Mouse (Mus musculus) kidney, embryonic 15.5 days (tissue): ENCODE measurements around the gene Ksr2. TPM values are rescaled to one million over a fixed set of nuclear protein-coding genes. Genes with fewer than 3 reads are reported as not detected.
"Not testable (repeated sequence)": the region's sequence is repeated elsewhere in the genome, so short reads cannot be mapped to it uniquely, and the experiment has no call there.

Source experiments
- ATAC-seq: fragments of 200-750 bp; cut with Nextera tagmentation; replicated peaks from 2 replicates; pipeline ENCODE4 v1.8.0; 2017; ENCODE audit warnings: moderate TSS enrichment; ENCODE audit not compliant: low FRiP score
- H3K27ac ChIP-seq: fragments of 300-500 bp; sonication (generic); 2 replicates; pipeline ENCODE4 v1.5.1; 2015; ENCODE audit warnings: mild to moderate bottlenecking, inconsistent platforms
- H3K27me3 ChIP-seq: fragments of 300-500 bp; sonication (generic); 2 replicates; pipeline ENCODE4 v1.6.1; 2015; ENCODE audit warnings: inconsistent platforms
- H3K36me3 ChIP-seq: fragments of 300-500 bp; sonication (generic); 2 replicates; pipeline ENCODE4 v1.6.1; 2015; ENCODE audit warnings: inconsistent platforms
- H3K4me1 ChIP-seq: fragments of 300-500 bp; sonication (generic); 2 replicates; pipeline ENCODE4 v1.6.1; 2015; ENCODE audit warnings: inconsistent platforms
- H3K4me2 ChIP-seq: fragments of 300-500 bp; sonication (generic); 2 replicates; pipeline ENCODE4 v1.6.1; 2015; ENCODE audit warnings: moderate library complexity, mild to moderate bottlenecking, inconsistent platforms
- H3K4me3 ChIP-seq: fragments of 300-500 bp; sonication (generic); replicated peaks from 2 replicates; pipeline ENCODE4 v1.5.1; 2015; ENCODE audit warnings: mild to moderate bottlenecking, inconsistent platforms
- H3K9ac ChIP-seq: fragments of 300-500 bp; sonication (generic); 2 replicates; pipeline ENCODE4 v1.6.1; 2015; ENCODE audit warnings: mild to moderate bottlenecking, inconsistent platforms
- H3K9me3 ChIP-seq: fragments of 300-500 bp; sonication (generic); replicated peaks from 2 replicates; pipeline ENCODE4 v1.6.1; 2016; ENCODE audit warnings: inconsistent platforms
- WGBS: fragments of 180-500 bp; shearing (Covaris S2); methylation state at CpG from one replicate; pipeline ENCODE4 v1.1.7; 2015; ENCODE audit warnings: mixed read lengths; 5-methylcytosine and 5-hydroxymethylcytosine counted together
- polyA plus RNA-seq: library from polyadenylated mRNA; unstranded; fragments of >200 nt; fragmentation: Nextera tagmentation; extraction: Ambion mirVana; gene quantifications from 2 replicates; pipeline ENCODE4 v1.2.1, GENCODE M21; 2015

Ksr2 gene
- 0.67 and 0.73 TPM in 2 replicates for polyA plus RNA-seq

DNA sequence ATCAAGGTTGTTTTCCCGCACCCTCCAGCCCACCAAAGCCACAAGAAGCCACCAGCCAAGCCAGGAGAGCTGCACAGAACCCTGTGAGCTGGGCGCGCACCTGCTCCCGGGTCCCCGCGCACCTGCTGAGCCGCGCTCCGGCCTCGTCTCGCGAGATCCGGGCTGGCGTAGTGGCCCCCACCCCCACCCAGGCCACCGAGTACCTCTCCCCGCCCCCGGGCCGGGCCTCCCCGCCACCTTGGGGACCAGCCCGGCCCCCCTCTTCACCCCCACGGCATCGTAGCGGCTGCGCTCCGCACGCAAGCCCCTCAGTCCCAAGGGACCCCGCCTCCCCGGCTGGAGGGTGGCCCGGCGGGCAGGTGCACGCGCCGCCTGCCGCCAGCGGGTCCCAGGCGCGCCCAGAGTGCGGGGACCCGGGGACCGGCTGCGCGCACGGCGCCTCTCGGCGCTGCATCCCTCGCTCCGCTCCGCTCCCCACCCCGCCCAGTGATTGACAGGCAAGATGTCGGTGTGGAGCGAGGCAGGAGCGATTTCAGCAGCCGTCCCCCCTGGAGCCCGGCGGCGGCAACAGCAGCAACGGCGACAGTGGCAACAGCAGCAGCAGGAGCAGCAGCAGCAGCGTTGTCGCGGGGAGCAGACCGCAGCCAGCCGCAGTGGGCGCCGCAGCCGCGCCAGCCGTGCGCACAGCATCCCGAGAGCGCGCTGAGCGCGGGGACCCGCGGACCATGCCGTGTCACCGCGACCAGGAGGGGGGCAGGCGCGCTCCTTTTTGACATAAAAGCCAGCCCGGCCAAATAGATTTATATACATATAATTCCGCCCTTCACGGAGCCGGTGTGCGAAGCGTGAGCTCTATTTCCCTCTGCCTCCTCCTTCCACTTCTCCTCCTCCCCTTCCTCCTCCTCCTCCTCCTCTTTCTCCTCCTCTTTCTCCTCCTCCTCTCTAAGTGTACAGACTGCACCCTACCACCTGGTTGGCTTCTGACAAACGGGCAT, at the start of gene Ksr2:
Ksr2 (plus strand) TSS at position 494 of the 995 bp plus-strand sequence.
- H3K36me3 ChIP-seq, result no peaks in the 10 kb centered on the region
- under 1% methylated on average over 85 of the region's 89 CpGs for WGBS
- peak within 1 kb of the TSS; percentile 49 for H3K9ac ChIP-seq
- H3K4me2 ChIP-seq, result peak within 1 kb of the TSS; percentile 92
- no peaks in the 10 kb centered on the region for H3K9me3 ChIP-seq
- peaks cover 23% of the 10 kb centered on the region for H3K4me1 ChIP-seq
- peaks cover 59% of the 10 kb centered on the region for H3K27me3 ChIP-seq
- peak within 1 kb of the TSS; percentile 69 for H3K4me3 ChIP-seq
- ATAC-seq, result peak; percentile 89
- H3K27ac ChIP-seq, result peak within 1 kb of the TSS; percentile 81

DNA sequence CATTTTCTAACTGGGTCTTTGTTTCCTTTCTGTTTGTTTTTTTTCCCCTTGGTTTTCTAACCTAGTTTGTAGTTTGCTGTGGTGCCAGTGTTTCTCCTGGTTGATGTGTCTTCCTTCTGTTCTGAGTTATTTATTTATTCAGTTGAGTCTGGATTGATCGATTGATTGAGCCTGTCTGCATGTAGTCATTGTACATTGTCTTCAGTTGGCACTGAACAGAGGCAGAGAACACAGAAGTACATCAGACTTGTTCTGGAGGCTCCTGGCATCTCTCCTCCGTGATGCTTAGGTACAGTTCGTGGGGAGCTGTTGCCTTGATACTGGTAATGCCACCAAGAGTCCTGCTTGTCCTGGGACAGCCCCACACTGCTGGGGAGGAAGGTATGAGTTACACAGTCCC, 49.0 kb upstream of the Ksr2 start:
- H3K9ac ChIP-seq, result no peak overlapping the region
- no peaks in the 10 kb centered on the region for H3K27me3 ChIP-seq
- no peaks in the 10 kb centered on the region for H3K9me3 ChIP-seq
- H3K4me2 ChIP-seq, result no peak overlapping the region
- WGBS, result 90% methylated on average over 3 of the region's 3 CpGs
- no peak overlapping the region for H3K4me3 ChIP-seq
- peaks cover 64% of the 10 kb centered on the region for H3K36me3 ChIP-seq
- H3K27ac ChIP-seq, result no peak overlapping the region
- no peak for ATAC-seq
- peaks cover 49% of the 10 kb centered on the region for H3K4me1 ChIP-seq

DNA sequence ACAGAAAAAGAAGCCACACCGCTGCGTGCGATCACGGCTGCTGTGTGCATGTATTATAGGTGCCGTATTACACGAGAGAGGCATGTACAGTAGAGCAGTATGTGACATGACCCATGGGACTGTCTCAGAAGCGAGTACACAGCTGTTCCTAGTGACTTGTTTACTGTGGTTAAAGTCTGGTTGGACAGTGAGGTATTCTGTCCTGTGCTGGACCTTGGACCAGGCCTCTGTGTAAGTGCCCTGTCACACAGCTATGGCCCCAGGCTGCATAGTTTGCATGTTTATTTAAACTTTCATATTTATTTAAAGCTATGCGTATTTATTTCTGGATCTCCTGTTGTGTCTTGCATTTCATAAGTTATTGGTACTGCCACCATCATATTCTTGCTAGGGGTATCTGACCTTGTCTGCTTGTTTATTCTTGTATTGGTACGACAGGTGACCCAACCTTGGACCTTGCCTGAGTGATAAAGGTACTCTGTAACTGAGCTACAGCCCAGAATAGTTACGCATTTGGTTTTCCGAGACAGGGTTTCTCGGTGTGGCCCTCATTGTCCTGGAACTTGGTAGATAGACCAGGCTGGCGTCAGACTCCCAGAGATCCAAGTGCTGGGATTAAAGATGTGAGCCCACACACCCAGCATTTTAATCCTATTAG, 47.8 kb upstream of the Ksr2 start:
- H3K4me1 ChIP-seq, result peaks cover 36% of the 10 kb centered on the region
- H3K4me3 ChIP-seq, result no peak overlapping the region
- 0 out of 2 replicates have a peak overlapping the region, but pooled peaks have one; percentile 27 for H3K27ac ChIP-seq
- H3K36me3 ChIP-seq, result peaks cover 76% of the 10 kb centered on the region
- no peak overlapping the region for H3K9ac ChIP-seq
- WGBS, result 92% methylated on average over 13 of the region's 13 CpGs
- no peaks in the 10 kb centered on the region for H3K27me3 ChIP-seq
- no peak for ATAC-seq
- no peaks in the 10 kb centered on the region for H3K9me3 ChIP-seq
- H3K4me2 ChIP-seq, result no peak overlapping the region

DNA sequence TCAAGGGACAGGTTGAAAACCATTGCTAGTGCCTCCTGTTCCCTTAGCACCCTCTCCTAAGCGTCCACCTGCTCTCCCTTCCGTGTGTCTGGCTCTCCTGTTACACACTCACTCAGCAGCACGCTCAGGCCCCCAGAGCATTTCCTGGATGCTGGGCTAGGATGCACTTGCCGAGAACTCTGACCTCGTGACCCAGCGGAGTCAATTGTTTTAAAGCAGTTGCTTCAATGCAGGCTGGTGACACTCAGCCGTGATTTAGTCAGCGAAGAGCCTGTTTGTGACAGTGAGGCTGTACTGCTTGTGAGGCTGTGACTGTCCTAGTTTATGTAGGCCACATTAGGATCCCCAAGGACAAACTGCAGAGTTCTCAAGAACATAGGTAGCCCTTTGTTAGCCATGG, 46.6 kb upstream of the Ksr2 start:
- peaks cover 88% of the 10 kb centered on the region for H3K36me3 ChIP-seq

DNA sequence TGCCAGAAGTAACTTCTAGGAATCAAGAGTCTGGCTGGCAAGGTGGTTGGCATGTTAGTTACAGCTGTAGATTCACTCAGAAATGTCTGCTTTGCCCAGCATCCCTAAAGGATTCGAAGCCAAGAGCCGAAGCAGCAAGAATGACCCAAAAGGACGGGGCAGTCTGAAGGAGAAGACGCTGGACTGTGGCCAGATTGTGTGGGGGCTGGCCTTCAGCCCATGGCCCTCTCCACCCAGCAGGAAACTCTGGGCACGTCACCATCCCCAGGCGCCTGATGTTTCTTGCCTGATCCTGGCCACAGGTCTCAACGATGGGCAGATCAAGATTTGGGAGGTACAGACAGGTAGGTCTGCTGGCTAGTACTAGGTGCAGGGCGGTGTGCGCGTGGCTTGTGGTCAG, 43.2 kb upstream of the Ksr2 start:
- no peak overlapping the region for H3K27ac ChIP-seq
- WGBS, result 83% methylated on average over 10 of the region's 10 CpGs
- peaks cover 6% of the 10 kb centered on the region for H3K4me1 ChIP-seq
- no peak overlapping the region for H3K4me2 ChIP-seq
- no peak overlapping the region for H3K9ac ChIP-seq
- H3K9me3 ChIP-seq, result no peaks in the 10 kb centered on the region
- ATAC-seq, result no peak
- H3K4me3 ChIP-seq, result no peak overlapping the region
- no peaks in the 10 kb centered on the region for H3K27me3 ChIP-seq
- peaks cover 98% of the 10 kb centered on the region for H3K36me3 ChIP-seq

More for the DNA sequence above, 46.6 kb upstream of the Ksr2 start:
- Histone ChIP-seq H3K4me1 (peaks cover 25% of the 10 kb centered on the region), H3K27me3 (no peaks in the 10 kb centered on the region), H3K9ac (no peak overlapping the region), H3K27ac (no peak overlapping the region), H3K4me2 (no peak overlapping the region), H3K4me3 (no peak overlapping the region), H3K9me3 (no peaks in the 10 kb centered on the region)
- 26% methylated on average over 8 of the region's 8 CpGs for WGBS
- ATAC-seq, result no peak

DNA sequence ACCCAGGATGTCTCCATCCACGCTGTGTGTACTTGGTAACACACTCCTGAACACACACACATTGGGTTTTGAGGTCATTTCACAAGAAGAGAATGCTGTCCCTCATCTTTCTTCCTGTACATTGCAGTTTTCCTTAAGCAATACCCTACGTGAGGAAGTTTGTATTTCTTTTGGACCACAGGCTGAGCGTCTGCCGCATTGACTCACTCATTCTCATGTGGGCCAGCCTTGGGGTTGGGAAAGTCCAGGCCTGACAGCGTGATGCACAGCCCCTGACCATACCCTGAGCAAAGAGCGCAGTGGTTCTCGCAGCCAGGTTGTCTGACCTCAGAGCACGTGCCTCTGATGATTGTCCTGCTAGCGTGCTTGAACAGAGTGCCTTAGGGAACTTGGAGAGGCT, 40.4 kb upstream of the Ksr2 start:
- Histone ChIP-seq H3K4me1 (no peaks in the 10 kb centered on the region), H3K4me3 (no peak overlapping the region), H3K4me2 (no peak overlapping the region), H3K27ac (no peak overlapping the region), H3K27me3 (no peaks in the 10 kb centered on the region), H3K9me3 (no peaks in the 10 kb centered on the region), H3K36me3 (peaks cover 96% of the 10 kb centered on the region), H3K9ac (no peak overlapping the region)
- no peak for ATAC-seq
- 91% methylated on average over 9 of the region's 9 CpGs for WGBS

DNA sequence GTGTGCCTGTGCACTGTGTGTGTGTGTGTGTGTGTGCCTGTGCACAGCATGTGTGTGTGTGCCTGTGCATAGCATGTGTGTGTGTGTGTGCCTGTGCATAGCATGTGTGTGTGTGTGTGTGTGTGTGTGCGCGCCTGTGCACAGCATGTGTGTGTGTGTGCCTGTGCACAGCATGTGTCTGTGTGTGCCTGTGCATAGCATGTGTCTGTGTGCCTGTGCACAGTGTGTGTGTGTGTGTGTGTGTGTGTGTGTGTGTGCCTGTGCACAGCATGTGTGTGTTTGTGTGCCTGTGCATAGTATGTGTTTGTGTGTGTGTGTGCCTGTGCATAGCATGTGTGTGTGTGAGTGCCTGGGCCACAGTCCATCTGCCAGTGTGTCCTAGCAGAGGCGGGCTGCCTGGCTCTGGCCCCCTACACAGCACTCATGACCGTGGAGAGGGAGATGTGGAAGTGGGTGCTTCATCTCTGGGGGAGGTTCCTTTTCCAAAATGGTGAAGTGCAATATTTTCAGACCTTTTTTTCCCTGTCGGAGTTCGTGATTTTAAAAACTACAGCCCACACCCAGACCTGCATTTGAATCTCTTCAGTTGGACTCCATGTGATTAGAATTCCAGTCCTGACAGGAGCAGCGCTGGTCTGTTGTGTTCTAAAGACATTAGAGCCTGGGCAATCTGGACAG, 39.3 kb upstream of the Ksr2 start:
- Histone ChIP-seq H3K9ac (no peak overlapping the region), H3K36me3 (peaks cover 95% of the 10 kb centered on the region)
- 90% methylated on average over 7 of the region's 7 CpGs for WGBS

DNA sequence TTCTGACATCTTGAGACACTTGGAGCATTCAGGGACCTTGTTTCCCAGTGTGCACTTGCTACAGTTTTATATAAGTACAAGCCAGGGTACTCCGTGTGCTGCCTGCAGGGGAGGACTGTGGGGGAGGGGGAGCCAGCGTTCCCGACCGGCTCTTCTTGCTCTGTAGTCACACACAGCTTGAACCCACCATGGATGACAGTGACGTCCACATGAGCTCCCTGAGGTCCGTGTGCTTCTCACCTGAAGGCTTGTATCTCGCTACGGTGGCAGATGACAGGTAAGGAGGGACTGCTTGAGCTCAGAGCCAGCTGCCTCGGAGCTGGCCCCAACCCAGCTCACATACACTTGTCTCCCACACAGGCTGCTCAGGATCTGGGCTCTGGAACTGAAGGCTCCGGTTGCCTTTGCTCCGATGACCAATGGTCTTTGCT, 37.5 kb upstream of the Ksr2 start:
- no peaks in the 10 kb centered on the region for H3K9me3 ChIP-seq
- H3K9ac ChIP-seq, result no peak overlapping the region
- H3K4me1 ChIP-seq, result no peaks in the 10 kb centered on the region
- H3K36me3 ChIP-seq, result peaks cover 96% of the 10 kb centered on the region
- no peaks in the 10 kb centered on the region for H3K27me3 ChIP-seq
- H3K4me2 ChIP-seq, result no peak overlapping the region
- ATAC-seq, result no peak
- H3K4me3 ChIP-seq, result no peak overlapping the region
- no peak overlapping the region for H3K27ac ChIP-seq
- 68% methylated on average over 11 of the region's 11 CpGs for WGBS

More for the DNA sequence above, 39.3 kb upstream of the Ksr2 start:
- ATAC-seq, result no peak
- H3K4me2 ChIP-seq, result no peak overlapping the region
- H3K9me3 ChIP-seq, result no peaks in the 10 kb centered on the region
- H3K4me1 ChIP-seq, result no peaks in the 10 kb centered on the region
- no peak overlapping the region for H3K4me3 ChIP-seq
- no peaks in the 10 kb centered on the region for H3K27me3 ChIP-seq
- H3K27ac ChIP-seq, result no peak overlapping the region

DNA sequence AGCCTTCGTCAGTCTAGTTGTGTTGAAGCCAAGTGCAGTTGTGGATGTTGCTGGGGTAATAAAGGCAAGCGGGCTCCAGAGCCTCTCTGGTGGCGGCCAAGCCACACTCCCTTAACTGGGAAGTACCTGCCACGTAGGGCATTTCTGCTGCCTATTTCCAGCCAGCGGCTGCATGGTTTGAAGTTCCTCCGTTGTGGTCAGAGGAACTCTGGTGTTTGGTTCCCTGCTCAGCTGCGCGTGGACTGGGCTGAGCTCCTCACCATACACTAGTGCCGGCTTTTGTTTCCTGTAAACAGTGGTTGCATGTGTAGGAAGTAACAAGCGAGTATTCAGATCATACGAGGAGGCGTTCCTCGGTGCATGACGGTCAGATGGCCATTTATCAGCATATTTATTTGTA, 36.1 kb upstream of the Ksr2 start:
- ATAC-seq, H3K27ac ChIP-seq, H3K4me3 ChIP-seq, H3K9ac ChIP-seq, H3K4me1 ChIP-seq, H3K9me3 ChIP-seq, H3K27me3 ChIP-seq, H3K4me2 ChIP-seq: not testable (repeated sequence)
- H3K36me3 ChIP-seq, result peaks cover 96% of the 10 kb centered on the region
- WGBS, result 92% methylated on average over 14 of the region's 14 CpGs

DNA sequence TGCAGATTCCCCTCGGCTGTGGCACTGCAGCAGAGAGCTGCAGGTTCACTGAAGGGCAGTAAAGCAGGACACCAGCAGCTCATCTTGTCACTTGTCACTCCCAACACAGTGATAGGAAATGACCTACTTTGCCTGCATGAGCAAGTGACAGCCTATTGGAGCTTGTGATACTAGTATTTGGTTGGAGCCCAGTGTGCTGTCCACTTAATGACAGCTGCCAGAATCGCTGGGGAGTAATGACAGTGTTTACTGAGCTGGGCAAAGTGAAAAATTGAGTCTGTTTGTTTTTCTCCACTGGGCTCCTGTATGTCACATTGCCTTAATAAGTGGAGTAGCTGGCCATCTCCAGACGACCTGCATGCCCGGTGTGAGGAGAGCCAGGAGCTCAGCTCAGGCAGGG, 33.6 kb upstream of the Ksr2 start:
- WGBS, result 83% methylated on average over 4 of the region's 4 CpGs
- Histone ChIP-seq H3K4me3 (no peak overlapping the region), H3K4me2 (no peak overlapping the region), H3K27me3 (no peaks in the 10 kb centered on the region), H3K36me3 (peaks cover 96% of the 10 kb centered on the region), H3K9me3 (no peaks in the 10 kb centered on the region), H3K9ac (no peak overlapping the region), H3K27ac (no peak overlapping the region), H3K4me1 (no peaks in the 10 kb centered on the region)
- ATAC-seq, result no peak

DNA sequence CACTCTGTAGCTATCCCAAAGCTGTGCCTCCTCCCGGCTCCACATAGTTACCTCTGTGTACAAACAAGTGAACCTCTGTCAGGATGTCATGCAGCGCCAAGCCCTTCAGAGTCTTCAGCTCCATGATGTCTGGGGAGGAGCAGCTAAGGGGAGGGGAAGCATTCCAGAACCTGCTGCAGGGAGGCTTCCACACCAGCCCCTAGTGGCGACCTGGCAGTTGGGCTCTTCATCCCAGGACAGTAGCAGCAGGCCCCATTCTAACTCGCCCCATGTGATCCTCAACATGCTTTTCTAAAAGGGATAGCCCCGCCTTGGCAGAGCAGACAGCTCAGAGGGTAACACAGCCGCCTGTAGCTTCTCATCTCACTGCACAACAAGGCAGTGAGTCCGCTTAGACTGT, 32.0 kb upstream of the Ksr2 start:
- Histone ChIP-seq H3K27ac (no peak overlapping the region), H3K9ac (no peak overlapping the region), H3K4me2 (no peak overlapping the region), H3K4me3 (no peak overlapping the region), H3K27me3 (no peaks in the 10 kb centered on the region), H3K9me3 (no peaks in the 10 kb centered on the region), H3K4me1 (no peaks in the 10 kb centered on the region), H3K36me3 (peaks cover 93% of the 10 kb centered on the region)
- no peak for ATAC-seq
- 88% methylated on average over 7 of the region's 7 CpGs for WGBS

DNA sequence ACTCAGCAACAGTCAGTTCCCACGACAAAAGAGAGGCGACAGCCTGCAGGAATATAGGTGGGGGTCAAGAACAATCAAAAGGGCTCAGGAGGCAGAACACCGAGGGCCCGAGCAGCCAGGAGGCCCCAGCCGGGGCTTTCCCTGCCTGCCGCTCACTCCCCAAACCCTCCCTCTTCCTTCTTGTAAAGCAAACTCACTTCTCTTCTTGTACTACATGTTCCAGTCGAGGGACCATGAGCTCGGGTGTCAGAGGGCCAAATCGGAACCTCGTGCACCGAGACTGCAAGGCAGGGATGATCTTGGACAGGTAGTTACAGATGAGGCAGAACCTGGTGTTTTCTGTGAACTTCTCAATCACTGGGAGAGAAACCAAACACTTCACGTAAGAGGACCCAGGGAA, 30.6 kb upstream of the Ksr2 start:
- peaks cover 83% of the 10 kb centered on the region for H3K36me3 ChIP-seq
- no peak overlapping the region for H3K4me2 ChIP-seq
- H3K9ac ChIP-seq, result no peak overlapping the region
- no peaks in the 10 kb centered on the region for H3K9me3 ChIP-seq
- H3K4me1 ChIP-seq, result peaks cover 12% of the 10 kb centered on the region
- H3K27ac ChIP-seq, result no peak overlapping the region
- 77% methylated on average over 12 of the region's 12 CpGs for WGBS
- H3K4me3 ChIP-seq, result no peak overlapping the region
- no peaks in the 10 kb centered on the region for H3K27me3 ChIP-seq
- ATAC-seq, result no peak
